In the genomic region with DNA sequence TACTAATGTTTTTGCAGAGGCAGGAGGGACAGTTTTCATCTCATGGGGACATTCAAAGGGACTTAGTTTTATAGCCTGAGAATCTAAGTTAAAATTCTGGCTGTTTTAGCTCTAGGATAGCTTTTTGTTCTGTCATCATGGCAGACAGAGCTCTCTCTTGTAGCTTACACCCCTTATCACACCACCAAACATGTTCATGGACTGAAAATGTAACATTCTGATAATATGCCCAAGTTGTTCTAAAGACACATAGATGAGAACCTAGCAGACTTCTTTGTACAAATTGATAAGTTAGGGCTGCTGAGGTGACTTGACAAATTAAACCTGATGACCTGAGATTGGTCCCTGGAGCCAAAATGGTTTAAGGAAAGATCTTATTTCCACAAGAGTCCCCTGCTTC, we compare ENCODE assay signal across 40 mouse cellular contexts. TPM values are rescaled to one million over a fixed set of nuclear protein-coding genes. Genes with fewer than 3 reads are reported as not detected.
"Had no signal": no experiment of that assay in that cellular context is flagged by ENCODE, and none has a peak within 500 bp of the region (broad histone marks: within the 10 kb centered on the region; RNA-seq: fewer than 3 reads in every experiment).

No protein-coding gene starts in this region.

- DNase-seq: cerebellum, adult 18-20 months; cerebellum, adult 2 months; cerebellum, adult 8-10 months; cerebellum, adult 9-10 months; cerebellum, adult 9-11 months; cerebellum, postnatal 10 days; cerebellum, postnatal 14 days; cerebellum, postnatal 25 days; cerebellum, postnatal 36 days; embryo, embryonic 11 days; forebrain, postnatal 0 days; gastrocnemius, adult 2 months; gastrocnemius, postnatal 10 days; gastrocnemius, postnatal 14 days; gastrocnemius, postnatal 25 days; gastrocnemius, postnatal 36 days; heart, adult 11 months; heart, adult 18-20 months had no signal

- ATAC-seq: forebrain, embryonic 13.5 days; forebrain, embryonic 14.5 days; forebrain, embryonic 15.5 days; forebrain, embryonic 16.5 days; forebrain, postnatal 0 days had no signal

- H3K27ac ChIP-seq: embryonic facial prominence, embryonic 10.5 days; embryonic facial prominence, embryonic 12.5 days; embryonic facial prominence, embryonic 13.5 days; embryonic facial prominence, embryonic 15.5 days; forebrain, embryonic 10.5 days; forebrain, embryonic 12.5 days; forebrain, embryonic 13.5 days; forebrain, embryonic 15.5 days had no signal

- H3K4me1 ChIP-seq: embryonic facial prominence, embryonic 10.5 days; embryonic facial prominence, embryonic 12.5 days; embryonic facial prominence, embryonic 13.5 days; embryonic facial prominence, embryonic 15.5 days; forebrain, embryonic 10.5 days; forebrain, embryonic 12.5 days; forebrain, embryonic 13.5 days; forebrain, embryonic 15.5 days had no signal

- H3K36me3 ChIP-seq: embryonic facial prominence, embryonic 10.5 days; embryonic facial prominence, embryonic 12.5 days; embryonic facial prominence, embryonic 13.5 days; embryonic facial prominence, embryonic 15.5 days; forebrain, embryonic 10.5 days; forebrain, embryonic 12.5 days; forebrain, embryonic 15.5 days had no signal

- H3K27me3 ChIP-seq: embryonic facial prominence, embryonic 12.5 days; embryonic facial prominence, embryonic 13.5 days; embryonic facial prominence, embryonic 15.5 days; forebrain, embryonic 12.5 days; forebrain, embryonic 13.5 days; forebrain, embryonic 15.5 days had no signal

- H3K9me3 ChIP-seq: embryonic facial prominence, embryonic 10.5 days; embryonic facial prominence, embryonic 12.5 days; embryonic facial prominence, embryonic 13.5 days; embryonic facial prominence, embryonic 15.5 days; forebrain, embryonic 10.5 days; forebrain, embryonic 12.5 days; forebrain, embryonic 13.5 days; forebrain, embryonic 15.5 days had no signal

- H3K4me2 ChIP-seq: embryonic facial prominence, embryonic 12.5 days; embryonic facial prominence, embryonic 13.5 days; embryonic facial prominence, embryonic 15.5 days; forebrain, embryonic 12.5 days; forebrain, embryonic 13.5 days; forebrain, embryonic 15.5 days had no signal

- H3K4me3 ChIP-seq: embryonic facial prominence, embryonic 10.5 days; embryonic facial prominence, embryonic 12.5 days; embryonic facial prominence, embryonic 13.5 days; embryonic facial prominence, embryonic 15.5 days; erythroblast, embryonic 14.5 days; forebrain, embryonic 10.5 days; forebrain, embryonic 12.5 days; forebrain, embryonic 13.5 days; forebrain, embryonic 15.5 days; gastrocnemius, adult 2 months had no signal

- H3K9ac ChIP-seq: embryonic facial prominence, embryonic 12.5 days; embryonic facial prominence, embryonic 13.5 days; embryonic facial prominence, embryonic 15.5 days; forebrain, embryonic 12.5 days; forebrain, embryonic 13.5 days; forebrain, embryonic 15.5 days; forebrain, postnatal 0 days had no signal

RNA-seq across cellular contexts. Expression of gene Olfr686, which starts 19.4 kb away (rescaled TPM):
- total RNA-seq: common myeloid progenitor, adult 5-6 weeks; forebrain, postnatal 0 days; gastrocnemius, adult 18-20 months; gastrocnemius, adult 2 months; gastrocnemius, adult 8-10 months; gastrocnemius, postnatal 10 days; gastrocnemius, postnatal 14 days; gastrocnemius, postnatal 25 days; gastrocnemius, postnatal 36 days; gastrocnemius, postnatal 4 days; granulocyte monocyte progenitor cell, adult 5-6 weeks; heart, adult 18-20 months had no signal
- polyA plus RNA-seq: cerebellum, adult 2 months; embryonic facial prominence, embryonic 10.5 days; embryonic facial prominence, embryonic 11.5 days; embryonic facial prominence, embryonic 12.5 days; embryonic facial prominence, embryonic 13.5 days; embryonic facial prominence, embryonic 14.5 days; erythroblast, embryonic 14.5 days; forebrain, embryonic 10.5 days; forebrain, embryonic 11.5 days; forebrain, embryonic 12.5 days; forebrain, embryonic 13.5 days; forebrain, embryonic 14.5 days; forebrain, embryonic 15.5 days; forebrain, embryonic 16.5 days; forebrain, postnatal 0 days; gonadal fat pad, adult 2 months had no signal

RNA-seq across cellular contexts. Expression of gene Olfr685, which starts 40.9 kb away (rescaled TPM):
- total RNA-seq: common myeloid progenitor, adult 5-6 weeks; forebrain, postnatal 0 days; gastrocnemius, adult 18-20 months; gastrocnemius, adult 2 months; gastrocnemius, adult 8-10 months; gastrocnemius, postnatal 10 days; gastrocnemius, postnatal 14 days; gastrocnemius, postnatal 25 days; gastrocnemius, postnatal 36 days; gastrocnemius, postnatal 4 days; granulocyte monocyte progenitor cell, adult 5-6 weeks; heart, adult 18-20 months had no signal
- polyA plus RNA-seq: cerebellum, adult 2 months; cortical plate, adult 2 months; embryonic facial prominence, embryonic 10.5 days; embryonic facial prominence, embryonic 11.5 days; embryonic facial prominence, embryonic 12.5 days; erythroblast, embryonic 14.5 days; forebrain, embryonic 10.5 days; forebrain, embryonic 11.5 days; forebrain, embryonic 12.5 days; forebrain, embryonic 13.5 days; forebrain, embryonic 14.5 days; forebrain, embryonic 15.5 days; forebrain, embryonic 16.5 days; forebrain, postnatal 0 days; frontal cortex, adult 2 months; gonadal fat pad, adult 2 months had no signal
